Mouse (Mus musculus) C2C12 (cell line): ENCODE measurements around the gene Grip2.

Experiments
- CTCF ChIP-seq: IDR thresholded peaks from one replicate; pipeline ENCODE4 v1.5.1; 2011; ENCODE audit not compliant: control insufficient read depth, insufficient read depth, insufficient read length
- MAX ChIP-seq: IDR thresholded peaks from one replicate; pipeline ENCODE4 v1.6.1; 2011; ENCODE audit warnings: mild to moderate bottlenecking, control low read depth

- TF ChIP-seq MAX = no peak
- TF ChIP-seq CTCF = no peak
Measured at GRCm38 (mm10) chr6:91719865-91720533, 107.1 kb downstream of the Grip2 start.
